Mouse (Mus musculus): Measurements from ENCODE around the gene Prickle2.
A peak's percentile ranks its signal among the peaks of the same experiment; 100 is the strongest.

Gene Prickle2

DNA sequence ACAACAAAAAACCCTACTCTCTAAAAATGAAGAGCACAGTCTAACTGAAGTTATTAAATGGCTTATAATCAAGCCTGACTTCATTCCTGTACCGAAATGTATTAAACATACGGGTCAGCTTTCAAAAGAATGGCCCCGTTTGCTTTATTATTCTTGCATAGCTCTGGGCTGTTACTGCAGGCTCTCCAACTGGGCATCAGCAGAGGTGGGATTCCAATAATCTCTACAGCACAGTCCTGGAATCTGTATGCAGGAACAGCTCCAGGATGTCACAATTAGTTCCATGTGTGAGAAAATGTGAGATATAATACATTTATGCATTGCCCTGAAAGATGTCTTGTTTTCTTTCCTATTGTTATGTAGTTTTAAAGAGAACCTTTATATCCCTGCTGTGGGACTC lies 38.4 kb downstream of the Prickle2 start:
- no peak for DNase-seq (ENCODE audit: low spot score in 2 of 2)

DNA sequence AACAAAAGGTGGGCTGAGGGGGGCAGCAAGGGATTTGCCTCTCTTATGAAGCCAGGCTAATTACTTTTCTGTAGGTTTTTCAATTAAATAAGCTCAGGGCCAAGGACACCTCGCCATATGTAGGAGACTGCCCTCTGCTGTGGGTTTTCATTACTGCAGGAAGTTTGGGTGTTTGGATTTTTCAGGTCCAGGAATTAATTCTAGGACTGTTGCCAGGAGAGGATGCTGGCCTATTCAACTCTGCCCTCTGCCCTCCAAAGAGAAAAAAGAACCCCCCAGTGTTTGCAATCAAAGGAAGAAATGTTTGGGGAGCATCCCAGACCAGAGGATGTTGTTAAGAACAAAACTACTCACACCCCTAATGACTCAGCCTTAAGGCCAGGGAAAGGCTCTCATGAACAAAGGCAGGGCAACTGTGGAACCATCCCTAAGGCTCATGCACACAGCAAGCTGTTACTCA lies 40.4 kb downstream of the Prickle2 start:
- peak; percentile 90 to 93 for DNase-seq (ENCODE audit: low spot score in 2 of 2)

DNA sequence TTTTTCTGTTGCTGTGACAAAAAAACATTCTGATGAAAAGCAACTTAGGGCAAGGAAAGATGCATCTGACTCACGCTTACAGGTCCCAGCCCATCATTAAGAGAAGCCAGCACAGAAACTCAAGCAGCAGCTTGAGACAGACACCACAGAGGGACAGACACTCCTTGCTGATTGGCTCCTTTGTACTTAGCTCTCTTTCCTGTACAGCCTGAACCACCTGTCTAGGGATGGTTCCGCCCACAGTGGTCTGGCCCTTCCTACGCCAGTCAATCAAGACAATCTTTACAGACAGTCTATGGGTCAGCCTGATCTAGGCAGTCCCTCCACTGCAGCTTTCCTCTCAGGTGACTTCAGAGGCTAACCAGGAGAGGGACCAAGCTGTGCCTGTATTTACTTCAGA lies 42.1 kb downstream of the Prickle2 start:
- peak in 1 of 2 experiments; percentile 59 for DNase-seq (ENCODE audit: low spot score in 2 of 2)

DNA sequence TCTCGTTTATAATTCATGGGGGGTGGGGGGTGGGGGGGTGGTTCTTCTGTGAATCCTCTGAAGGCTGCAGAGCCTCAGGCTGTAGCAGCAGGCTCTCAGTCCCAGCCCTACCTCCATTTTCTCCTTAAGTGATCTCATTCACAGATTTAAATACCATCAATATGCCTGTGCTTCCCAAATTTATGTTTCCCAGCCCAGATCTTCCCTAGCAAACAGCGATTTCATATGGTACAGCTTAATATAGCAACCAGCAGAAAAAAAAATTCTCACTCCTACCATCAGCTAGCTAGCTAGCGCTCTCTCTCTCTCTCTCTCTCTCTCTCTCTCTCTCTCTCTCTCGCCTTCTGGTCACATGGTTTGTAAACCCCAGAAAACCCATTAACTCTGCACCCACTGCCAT lies 42.5 kb downstream of the Prickle2 start:
- DNase-seq (ENCODE audit: low spot score in 2 of 2): no peak

DNA sequence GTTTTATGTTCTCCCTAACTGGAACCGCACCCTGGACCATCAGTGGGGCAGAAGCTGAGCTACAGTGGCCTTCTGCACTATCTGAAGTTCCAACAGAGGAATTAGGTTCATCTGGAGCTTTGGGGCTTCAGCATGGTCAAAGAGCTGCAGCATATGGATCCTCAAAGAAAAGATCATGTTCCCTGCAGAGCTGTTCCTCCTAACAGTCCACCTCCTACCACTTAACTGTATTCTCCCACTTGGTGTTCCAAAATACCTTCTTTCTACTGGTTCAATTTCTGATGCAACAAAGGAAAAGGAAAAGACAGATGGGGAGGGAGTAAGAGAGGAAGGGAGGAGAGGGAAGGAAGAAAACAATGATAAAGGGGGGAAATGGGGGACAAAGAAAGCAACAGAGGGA lies 56.9 kb downstream of the Prickle2 start:
- DNase-seq (ENCODE audit: low spot score in 2 of 2): no peak

DNA sequence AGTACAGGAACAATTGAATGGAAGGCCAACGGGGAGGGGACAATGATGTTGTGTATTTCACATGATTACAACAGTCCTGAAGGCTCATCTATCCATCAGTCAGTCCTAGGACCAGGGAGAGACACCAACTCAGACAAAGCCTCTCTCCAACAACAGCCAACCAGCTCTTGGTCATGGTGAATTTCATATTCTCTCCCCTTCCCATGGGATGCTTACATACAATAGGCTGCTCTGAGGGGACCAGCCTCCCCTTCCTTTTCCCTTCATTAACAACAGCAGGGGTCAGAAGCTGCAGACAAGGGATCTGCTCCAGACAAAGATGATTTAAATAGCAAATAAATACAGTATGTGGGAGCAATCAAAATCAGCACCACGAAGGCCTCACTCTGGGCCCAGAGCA lies 57.4 kb downstream of the Prickle2 start:
- DNase-seq (ENCODE audit: low spot score in 2 of 2): no peak

DNA sequence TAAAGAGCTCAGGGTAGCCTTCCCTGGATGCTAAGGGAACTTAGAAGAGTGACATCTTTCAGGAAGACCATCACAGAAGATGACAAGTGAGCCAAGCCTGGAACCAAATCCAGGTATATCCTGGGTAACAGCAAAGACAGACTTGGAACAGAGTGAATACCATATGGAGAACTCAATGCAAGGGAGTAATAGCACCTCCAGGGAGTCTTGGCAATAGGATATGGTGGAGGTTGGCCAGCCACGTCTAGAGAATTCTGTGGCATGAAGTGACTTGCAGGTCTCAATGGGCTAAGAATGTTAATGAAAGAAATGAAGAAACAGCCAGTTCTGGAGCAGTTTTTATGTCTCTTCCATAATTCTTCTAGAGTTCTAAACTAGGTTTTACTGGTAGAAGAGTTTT lies 63.0 kb downstream of the Prickle2 start:
- no peak for DNase-seq (ENCODE audit: low spot score in 2 of 2)

DNA sequence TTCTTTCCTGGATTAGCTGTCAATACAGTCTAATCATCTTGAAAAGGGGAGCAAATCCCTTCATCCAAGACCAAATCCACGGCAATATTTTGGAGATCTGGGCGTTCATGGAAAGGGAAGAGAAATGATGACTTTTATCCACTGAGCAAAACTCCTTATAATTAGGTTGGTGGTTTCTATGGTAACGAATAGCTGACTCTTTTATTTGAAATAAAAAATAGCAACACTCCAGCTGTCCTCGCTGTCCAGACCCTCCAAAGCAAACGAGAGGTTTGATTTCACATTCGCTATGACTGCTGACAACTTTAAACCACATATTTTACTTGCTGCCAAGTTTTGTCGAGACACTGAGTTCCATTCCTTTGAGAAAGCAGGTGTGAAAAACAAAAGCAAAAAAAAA lies 64.0 kb downstream of the Prickle2 start:
- no peak for DNase-seq (ENCODE audit: low spot score in 2 of 2)

DNA sequence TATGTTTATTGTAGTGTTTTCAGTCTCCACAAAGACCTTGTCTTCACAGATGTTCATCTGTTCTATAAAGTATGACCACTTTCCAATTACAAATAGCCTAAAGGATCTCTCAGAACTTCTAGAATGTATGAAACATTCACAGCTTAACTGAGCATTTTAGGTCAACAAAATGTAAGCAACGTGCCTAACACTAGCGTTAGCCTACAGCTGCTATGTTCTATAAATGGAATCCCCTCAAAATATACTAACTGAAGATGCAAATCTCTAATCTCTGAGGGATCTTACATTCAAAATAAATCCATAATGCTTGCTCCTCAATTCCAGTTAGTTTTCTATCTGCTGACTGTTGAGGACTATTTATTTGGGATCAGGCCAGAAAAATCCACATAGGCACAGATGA lies 65.1 kb downstream of the Prickle2 start:
- DNase-seq (ENCODE audit: low spot score in 2 of 2): no peak

DNA sequence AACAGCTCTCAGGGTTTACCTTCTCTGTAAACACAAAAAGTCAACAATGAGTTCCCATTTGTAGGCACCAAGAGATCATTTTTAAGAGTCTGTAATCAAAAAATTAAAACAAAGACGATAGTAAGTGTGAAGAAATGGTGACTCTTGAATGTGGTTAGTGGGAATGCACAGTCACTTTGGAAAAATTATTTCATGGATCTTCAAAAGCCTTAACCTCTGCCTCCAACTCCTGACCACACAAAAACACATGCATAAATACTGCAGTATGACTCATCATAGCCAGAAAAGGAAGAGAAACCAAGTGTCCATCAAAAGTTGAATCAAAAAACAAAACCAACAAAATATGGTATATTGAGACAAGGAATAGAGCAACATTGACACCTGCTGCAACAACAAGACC lies 69.5 kb downstream of the Prickle2 start:
- no peak for DNase-seq (ENCODE audit: low spot score in 2 of 2)

DNA sequence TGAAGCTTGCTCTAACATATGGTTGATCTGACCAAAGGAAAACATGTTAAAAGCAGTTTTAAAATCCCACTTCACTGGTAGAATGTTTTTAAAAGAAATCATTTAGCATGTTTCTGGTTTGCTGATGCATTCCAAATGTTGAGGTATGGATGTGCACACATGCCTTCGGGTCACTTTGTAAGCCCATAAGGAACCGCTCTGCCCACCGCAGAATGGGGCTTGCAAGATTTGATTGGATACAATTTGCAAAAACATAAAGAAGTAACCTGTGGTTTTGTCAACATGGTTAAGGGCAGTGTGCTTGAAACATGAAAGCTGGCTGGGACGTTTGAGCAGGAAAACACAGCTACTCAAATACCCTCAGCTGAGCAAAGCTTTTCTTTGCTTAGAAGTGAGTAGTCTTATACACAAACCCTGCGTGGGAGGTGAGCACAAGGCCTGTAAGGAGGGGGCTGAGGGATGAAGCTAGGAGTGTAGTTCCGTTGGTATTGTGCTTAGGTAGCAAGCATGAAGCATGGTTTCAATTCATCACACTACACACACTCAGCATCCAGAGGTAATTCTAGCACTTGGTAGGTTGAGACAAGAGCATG lies 71.0 kb downstream of the Prickle2 start:
- DNase-seq (ENCODE audit: low spot score in 2 of 2): no peak

DNA sequence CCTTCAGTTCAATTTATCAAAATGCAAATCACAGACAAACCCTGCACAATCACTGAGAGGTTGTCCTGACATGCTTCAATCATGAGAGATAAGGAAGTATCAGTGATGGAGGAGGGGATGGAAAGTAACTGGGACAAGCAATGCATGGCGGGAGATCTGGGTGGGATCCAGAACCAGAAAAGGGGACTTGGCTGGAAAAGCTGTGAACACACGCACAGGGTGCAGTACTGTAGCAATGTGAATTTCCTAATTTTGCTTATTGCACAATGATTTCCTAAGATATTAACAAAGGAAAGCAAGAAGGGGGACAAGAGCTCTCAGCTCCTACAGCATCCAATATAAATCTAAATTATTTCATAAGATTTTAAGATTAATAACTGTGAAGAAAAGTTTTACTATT lies 75.0 kb downstream of the Prickle2 start:
- no peak for DNase-seq (ENCODE audit: low spot score in 2 of 2)

DNA sequence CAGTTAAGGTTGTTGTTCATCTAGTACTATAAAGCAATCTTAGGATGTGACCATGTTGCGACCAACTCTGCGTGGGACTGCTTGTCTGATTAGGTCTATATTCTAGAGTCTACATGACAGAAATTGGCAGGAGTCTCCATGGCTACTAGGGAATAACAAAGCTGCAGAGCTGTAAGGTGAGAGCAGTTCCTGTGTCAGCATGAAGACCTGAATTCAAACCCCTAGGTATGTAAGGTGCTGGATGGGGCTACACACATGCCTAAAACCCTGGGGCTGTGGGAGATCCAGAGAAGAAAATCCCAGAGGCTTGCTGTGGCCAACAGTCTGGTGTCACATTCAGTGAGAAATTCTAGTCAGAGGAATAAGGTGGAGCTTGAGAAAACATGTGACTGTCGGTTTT lies 78.2 kb downstream of the Prickle2 start:
- no peak for DNase-seq (ENCODE audit: low spot score in 2 of 2)

DNA sequence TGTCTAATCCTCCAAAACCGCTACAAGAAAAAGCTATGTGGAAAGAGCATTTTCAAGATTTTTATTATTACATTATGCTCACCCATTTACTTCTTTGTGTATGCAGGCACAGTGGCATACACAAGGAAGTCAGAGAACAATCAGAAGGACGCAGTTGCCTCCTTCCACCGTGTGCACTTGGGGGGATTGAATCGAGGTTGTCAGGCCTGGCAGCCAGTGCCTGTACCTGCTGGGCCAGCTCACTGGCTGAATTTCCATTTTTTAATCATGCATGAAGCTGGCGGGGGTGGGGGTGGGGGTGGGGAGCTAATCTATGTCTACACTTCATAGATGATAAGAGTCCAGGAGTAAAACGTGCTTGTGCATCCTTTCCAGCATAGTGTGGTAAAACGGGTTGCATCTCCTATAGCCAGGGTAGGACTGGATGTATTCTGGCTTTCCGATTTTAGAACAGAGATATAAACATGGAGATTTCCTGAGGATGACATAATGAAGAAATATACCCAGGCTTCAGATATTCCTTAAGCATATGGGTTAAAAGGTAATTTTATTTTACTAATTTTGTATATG lies 78.8 kb downstream of the Prickle2 start:
- DNase-seq (ENCODE audit: low spot score in 2 of 2): no peak

DNA sequence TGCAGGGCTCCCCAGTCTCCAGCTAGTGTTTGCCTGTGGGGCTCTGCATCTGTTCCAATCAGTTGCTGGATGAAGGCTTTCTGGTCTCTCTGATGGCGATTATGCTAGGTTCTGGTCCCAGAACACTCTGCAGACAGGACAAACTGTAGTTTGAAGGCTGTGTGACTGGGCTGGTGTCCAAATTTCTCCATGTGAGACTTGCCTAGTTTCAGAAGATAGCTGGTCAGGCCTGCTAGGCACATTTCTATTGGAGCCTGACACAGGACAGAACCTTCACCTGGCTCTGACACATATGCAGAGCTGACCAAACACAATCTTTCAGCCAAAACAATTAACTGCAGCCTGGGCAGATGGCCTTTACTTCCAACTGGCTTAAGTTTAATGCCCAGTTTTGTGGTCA lies 80.0 kb downstream of the Prickle2 start:
- no peak for DNase-seq (ENCODE audit: low spot score in 2 of 2)

DNA sequence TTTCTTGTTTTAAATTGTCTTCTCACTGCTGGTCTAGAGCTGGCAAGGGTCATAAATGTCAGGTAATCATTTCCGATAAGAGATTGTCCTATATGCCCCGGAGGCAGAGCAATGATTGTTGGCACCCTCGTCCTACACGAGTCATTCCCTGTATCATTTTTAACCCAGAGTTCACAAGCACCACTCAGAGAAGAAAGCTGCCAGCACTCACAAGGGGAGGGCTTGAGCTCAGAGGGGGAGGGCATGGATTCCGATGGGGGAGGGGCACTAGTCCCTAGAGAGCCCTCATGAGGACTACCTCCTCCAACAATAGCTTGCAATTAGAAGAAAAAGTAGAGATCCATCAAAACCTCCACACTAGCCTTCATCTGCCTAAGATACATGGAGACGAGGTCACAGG lies 81.6 kb downstream of the Prickle2 start:
- no peak for DNase-seq (ENCODE audit: low spot score in 2 of 2)

DNA sequence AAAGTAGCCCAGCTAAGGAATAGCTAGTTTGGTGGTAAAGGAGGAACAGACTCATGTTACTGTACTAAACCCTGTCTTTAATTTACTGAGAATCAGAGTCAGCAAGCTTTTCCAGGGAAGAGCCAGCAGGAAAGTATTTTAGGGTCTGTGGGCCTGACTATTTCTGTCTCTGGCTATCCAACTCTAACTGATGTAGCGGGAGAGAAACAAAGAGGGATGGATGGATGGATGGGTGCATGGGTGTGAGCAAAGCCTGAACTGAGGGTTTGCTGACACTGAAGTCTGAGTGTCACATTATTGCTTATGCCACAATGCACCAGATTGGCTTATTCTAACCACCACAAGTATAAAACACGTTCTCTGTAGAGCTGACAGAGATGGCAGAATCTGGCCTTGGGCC lies 88.8 kb downstream of the Prickle2 start:
- DNase-seq (ENCODE audit: low spot score in 2 of 2): no peak

DNA sequence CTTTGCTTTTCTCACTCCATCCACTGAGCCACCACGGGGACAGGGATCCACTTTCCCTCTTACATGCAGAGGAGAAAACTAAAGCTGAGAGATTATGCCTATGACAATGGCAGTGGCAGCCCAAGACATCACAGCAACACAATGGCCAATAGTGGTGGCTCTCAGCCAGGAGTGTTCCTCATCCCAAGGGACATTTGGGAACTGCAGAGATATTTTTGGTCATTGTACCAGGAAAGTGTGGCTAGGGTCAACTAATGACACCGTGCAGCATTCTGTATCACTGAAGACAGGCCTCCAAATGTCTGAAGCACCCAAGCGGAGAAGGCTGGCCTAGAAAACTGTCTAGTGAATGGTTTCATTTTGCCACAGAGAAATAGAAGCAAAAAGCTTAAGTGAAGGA lies 91.2 kb downstream of the Prickle2 start:
- no peak for DNase-seq (ENCODE audit: low spot score in 2 of 2)

DNA sequence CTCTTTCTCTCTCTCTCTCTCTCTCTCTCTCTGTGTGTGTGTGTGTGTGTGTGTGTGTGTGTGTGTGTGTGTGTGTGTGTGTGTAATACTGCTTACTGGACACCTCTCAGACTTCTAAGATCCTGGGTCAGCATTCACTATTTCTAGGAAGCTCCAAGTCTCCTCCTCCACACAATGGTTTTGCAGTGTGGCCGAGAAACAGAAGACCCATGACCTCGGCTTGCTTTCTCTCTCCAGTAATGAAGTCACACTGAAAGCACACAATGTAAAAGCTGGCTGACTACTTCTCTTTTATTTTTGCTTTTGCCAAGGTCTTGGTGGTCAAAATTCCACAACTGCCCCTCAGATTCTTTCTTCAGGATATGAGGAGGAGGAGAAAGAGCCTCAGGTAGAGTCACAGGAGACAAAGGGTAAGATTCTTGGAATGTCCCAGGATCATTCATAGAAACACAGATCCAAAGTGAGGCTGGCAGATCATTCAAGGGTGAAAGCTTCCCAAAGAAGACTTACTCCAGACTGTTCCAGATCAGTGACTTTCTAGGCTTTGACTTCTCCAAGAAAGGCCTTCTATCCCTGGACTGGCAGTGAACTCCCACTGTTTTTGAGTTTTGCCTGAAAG lies 93.7 kb downstream of the Prickle2 start:
- no peak for DNase-seq (ENCODE audit: low spot score in 2 of 2)

DNA sequence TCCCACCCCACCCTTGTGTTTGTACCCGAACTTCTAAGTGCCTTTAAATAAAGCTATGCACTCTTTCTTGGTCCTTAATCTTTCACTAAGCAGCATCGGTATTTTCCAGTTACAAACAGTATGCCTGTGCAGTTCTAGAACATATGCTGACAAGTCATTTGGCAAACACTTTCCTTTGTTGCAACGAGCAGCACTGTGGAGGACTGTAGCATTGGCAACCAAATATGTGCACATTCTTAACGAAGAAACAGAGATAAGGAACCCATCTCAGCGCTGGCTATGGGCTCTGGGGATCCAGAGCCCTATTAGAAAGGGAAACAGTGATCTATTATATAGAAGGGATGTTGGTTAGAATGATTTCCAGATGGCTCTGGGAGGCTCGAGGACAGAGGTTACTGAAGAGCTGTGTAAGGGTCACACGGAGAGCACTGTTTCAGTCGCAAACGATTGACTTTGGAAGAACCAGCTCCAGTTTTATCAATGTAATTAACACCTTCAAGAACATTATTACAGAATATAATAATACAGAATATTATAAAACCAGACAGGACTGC lies 96.2 kb downstream of the Prickle2 start:
- peak; percentile 47 to 54 for DNase-seq (ENCODE audit: low spot score in 2 of 2)

DNA sequence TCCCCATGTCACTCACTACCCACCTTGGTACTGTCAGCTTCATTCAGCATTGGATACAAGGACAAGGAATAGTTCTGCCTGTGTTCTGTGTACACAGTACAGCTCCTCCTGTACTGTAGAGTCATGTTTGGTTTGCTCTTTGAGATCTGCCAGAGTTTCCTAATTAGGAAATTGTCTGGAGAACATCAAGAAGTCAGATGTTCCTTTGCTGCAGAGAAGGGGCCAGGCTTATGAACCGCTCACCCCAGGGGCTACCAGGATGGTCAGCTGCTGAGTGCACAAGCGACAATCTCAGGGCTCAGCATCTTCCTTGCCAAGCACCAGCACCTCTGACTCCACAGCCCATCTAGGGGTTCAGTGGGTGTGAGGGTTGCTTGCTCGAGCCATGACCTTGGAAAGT lies 96.9 kb downstream of the Prickle2 start:
- no peak for DNase-seq (ENCODE audit: low spot score in 2 of 2)

DNA sequence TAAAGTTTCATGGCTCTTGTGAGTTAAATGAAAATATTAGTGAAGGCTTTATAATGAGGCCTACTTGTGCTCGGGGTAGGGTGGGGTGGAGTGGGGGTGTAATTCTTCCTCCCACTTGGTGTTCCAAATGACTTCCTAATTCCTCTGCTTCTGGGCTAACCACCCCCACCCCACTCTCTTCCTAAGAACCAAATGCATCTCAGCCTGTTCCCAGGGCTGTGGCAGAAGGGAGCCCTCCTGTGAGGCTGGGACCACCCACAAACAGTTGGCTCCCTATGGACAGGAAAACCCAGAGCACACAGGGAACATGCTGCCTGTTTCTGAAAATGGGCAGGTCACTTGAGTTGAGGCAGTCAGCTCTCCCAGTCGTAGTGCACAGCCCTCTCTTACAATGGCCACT lies 100.8 kb downstream of the Prickle2 start:
- DNase-seq (ENCODE audit: low spot score in 2 of 2): no peak

DNA sequence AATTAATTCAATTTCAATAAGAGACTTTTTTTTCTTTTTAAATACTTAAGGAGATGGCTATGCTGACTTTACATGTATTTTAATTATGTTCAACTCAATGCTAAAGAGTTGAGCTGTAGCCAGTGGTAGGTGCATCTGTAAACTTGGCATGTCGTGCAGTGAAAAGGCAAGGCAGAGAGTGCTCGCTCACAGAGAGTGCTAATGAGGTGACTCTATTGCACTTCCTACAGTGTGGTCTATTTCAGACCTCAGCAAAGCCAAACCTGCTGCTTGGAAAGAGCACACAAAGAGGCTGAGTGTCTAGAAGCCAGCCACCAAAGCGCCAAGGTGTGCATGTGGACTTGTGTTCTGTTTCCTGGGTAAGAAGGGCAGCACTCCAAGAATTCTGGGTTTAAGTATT lies 109.6 kb downstream of the Prickle2 start:
- DNase-seq (ENCODE audit: low spot score in 2 of 2): no peak

All from right cerebral cortex, adult 2 months (tissue).